Mouse (Mus musculus) neutrophil, adult 83 days (primary cell): Measurements from ENCODE around the gene Fads3. TPM values are rescaled to one million over a fixed set of nuclear protein-coding genes. Genes with fewer than 3 reads are reported as not detected.

ENCODE experiments used
- total RNA-seq, 2 experiments: library from RNA; stranded (reverse); gene quantifications; one replicate each; pipeline ENCODE4 v1.2.4; 2023

The Fads3 gene
- total RNA-seq = 10 to 100 TPM in 1 of 2 experiments, 1 to 10 TPM in 1; 6.7 to 11.5 TPM

GRCm38 (mm10) chr19:10041388-10042148 is at the start of gene Fads3:
Gene Fads3, plus strand, starts transcription at chr19:10041569.

GRCm38 (mm10) chr19:10001206-10001969 is 40.0 kb upstream of the Fads3 start, which contains the start of the genes Best1 and Rab3il1:
Gene Best1, minus strand, starts transcription at chr19:10001633.
Gene Rab3il1, plus strand, starts transcription at chr19:10001669.

GRCm38 (mm10) chr19:10101341-10102053 is 60.1 kb downstream of the Fads3 start, which contains the start of gene Fads2:
Gene Fads2, minus strand, starts transcription at chr19:10101746.

Other genes with a start within 250 kb of the Fads3 start
- not detected for gene Scgb2a2, start 194.0 kb upstream of the Fads3 start, total RNA-seq
- gene Incenp, start 142.0 kb upstream of the Fads3 start, total RNA-seq = 100 to 1,000 TPM; 192 to 193 TPM
- 1,000 to 10,000 TPM; 3,419 to 3,778 TPM for gene Fth1, start 61.0 kb upstream of the Fads3 start, total RNA-seq
- not detected for gene Best1, start 39.9 kb upstream of the Fads3 start, total RNA-seq
- 10 to 100 TPM in 1 of 2 experiments, 1 to 10 TPM in 1; 5.7 to 11.5 TPM for gene Rab3il1, start 39.9 kb upstream of the Fads3 start, total RNA-seq
- gene Fads2, start 60.2 kb downstream of the Fads3 start, total RNA-seq = 1 to 10 TPM; 5.8 to 7.5 TPM
- 10 to 100 TPM; 11.8 to 12.1 TPM for gene Fads1, start 141.3 kb downstream of the Fads3 start, total RNA-seq
- 100 to 1,000 TPM; 109 to 111 TPM for gene Tmem258, start 162.4 kb downstream of the Fads3 start, total RNA-seq
- gene Fen1, start 162.6 kb downstream of the Fads3 start, total RNA-seq = 10 to 100 TPM; 41.0 to 50.0 TPM
- gene Myrf, start 199.2 kb downstream of the Fads3 start, total RNA-seq = under 1 TPM in 1 of 2 experiments, not detected in 1; 0.11 TPM